Mouse (Mus musculus) macrophage (primary cell): ENCODE results near the gene Atp1b1. TPM values are rescaled to one million over a fixed set of nuclear protein-coding genes. Genes with fewer than 3 reads are reported as not detected.

Source experiments
- H3K27ac ChIP-seq: fragments of 350-480 bp; formaldehyde crosslinking; 2 replicates; pipeline ENCODE4 v1.9.0; 2021
- H3K36me3 ChIP-seq: fragments of 350-480 bp; formaldehyde crosslinking; 2 replicates; pipeline ENCODE4 v1.9.0; 2021; ENCODE audit errors: inconsistent target
- H3K4me3 ChIP-seq: fragments of 350-480 bp; formaldehyde crosslinking; 2 replicates; pipeline ENCODE4 v1.9.0; 2021; ENCODE audit errors: inconsistent target
- H3K79me2 ChIP-seq: fragments of 350-480 bp; formaldehyde crosslinking; 2 replicates; pipeline ENCODE4 v1.9.0; 2021; ENCODE audit errors: inconsistent target
- WGBS: methylation state at CpG from one replicate; pipeline ENCODE4 v1.1.7; 2026; ENCODE audit warnings: inconsistent platforms; ENCODE audit not compliant: missing documents; 5-methylcytosine and 5-hydroxymethylcytosine counted together
- polyA plus RNA-seq: library from polyadenylated mRNA; stranded (reverse); fragments of 250-400 nt; gene quantifications from 3 replicates; pipeline ENCODE4 v1.2.4, GENCODE M21; 2018; ENCODE audit warnings: inconsistent platforms
- total RNA-seq, 78 experiments: library from RNA; depleted of rRNA; stranded (reverse); fragments of 250-400 nt; gene quantifications; 1 replicate in 9 of 78; 2 replicates in 24 of 78; 3 replicates in 43 of 78; 4 replicates in 2 of 78; pipeline ENCODE4 v1.2.4; 2018; ENCODE audit warnings: inconsistent platforms in 56 of 78

Gene Atp1b1
- total RNA-seq (2018; cell fraction: chromatin; rRNA removed): 1 to 10 TPM in 1 of 26 experiments, under 1 TPM in 1, not detected in 24; 0.33 to 2.6 TPM
- under 1 TPM in 19 of 26 experiments, not detected in 7; 0.10 to 0.69 (median 0.23) TPM for total RNA-seq (2018; cell fraction: cytosol; rRNA removed)
- total RNA-seq (2018; cell fraction: nucleus; rRNA removed): 1 to 10 TPM in 1 of 26 experiments, under 1 TPM in 10, not detected in 15; 0.22 to 1.0 (median 0.55) TPM
- polyA plus RNA-seq: 0.13 to 1.1 TPM (median 0.19 TPM) in 3 replicates

GRCm38 (mm10) chr1:164458245-164458613 is at the start of gene Atp1b1:
TSS of gene Atp1b1 (minus strand) at chr1:164458355.
- no peak within 1 kb of the TSS for H3K27ac ChIP-seq

GRCm38 (mm10) chr1:164505096-164505495 is 46.9 kb upstream of the Atp1b1 start:
- H3K4me3 ChIP-seq: no peak overlapping the region
- WGBS: 78% methylated on average over 3 of the region's 3 CpGs
- H3K79me2 ChIP-seq: no peaks in the 10 kb centered on the region
- H3K27ac ChIP-seq: no peak overlapping the region
- H3K36me3 ChIP-seq: no peaks in the 10 kb centered on the region

More at GRCm38 (mm10) chr1:164458245-164458613, at the start of gene Atp1b1:
- WGBS: 2% methylated on average over 33 of the region's 35 CpGs
- Histone ChIP-seq H3K79me2 (no peaks in the 10 kb centered on the region), H3K4me3 (no peak within 1 kb of the TSS), H3K36me3 (no peaks in the 10 kb centered on the region)

- H3K79me2 ChIP-seq: no peaks in the 10 kb centered on the region
- 70% methylated on average over 8 of the region's 8 CpGs for WGBS
- no peak overlapping the region for H3K4me3 ChIP-seq
- no peak overlapping the region for H3K27ac ChIP-seq
- no peaks in the 10 kb centered on the region for H3K36me3 ChIP-seq
These were observed 45.1 kb upstream of the Atp1b1 start for GRCm38 (mm10) chr1:164503140-164503730.

- no peaks in the 10 kb centered on the region for H3K79me2 ChIP-seq
- no peaks in the 10 kb centered on the region for H3K36me3 ChIP-seq
- no peak overlapping the region for H3K27ac ChIP-seq
- 93% methylated on average over 7 of the region's 7 CpGs for WGBS
- H3K4me3 ChIP-seq: no peak overlapping the region
These were observed 44.1 kb upstream of the Atp1b1 start for GRCm38 (mm10) chr1:164502231-164502630.

- 88% methylated on average over 7 of the region's 8 CpGs for whole genome bisulfite sequencing
- H3K36me3 ChIP-seq: no peaks in the 10 kb centered on the region
- no peak overlapping the region for H3K27ac ChIP-seq
- no peaks in the 10 kb centered on the region for H3K79me2 ChIP-seq
- no peak overlapping the region for H3K4me3 ChIP-seq
These were observed 36.8 kb upstream of the Atp1b1 start for GRCm38 (mm10) chr1:164494741-164495512.

- Histone ChIP-seq H3K27ac (no peak overlapping the region), H3K36me3 (no peaks in the 10 kb centered on the region), H3K4me3 (no peak overlapping the region), H3K79me2 (no peaks in the 10 kb centered on the region)
- WGBS: 95% methylated on average over 4 of the region's 4 CpGs
These were observed 36.1 kb upstream of the Atp1b1 start for GRCm38 (mm10) chr1:164494215-164494614.

- no peaks in the 10 kb centered on the region for H3K36me3 ChIP-seq
- H3K79me2 ChIP-seq: no peaks in the 10 kb centered on the region
- 79% methylated on average over 8 of the region's 8 CpGs for WGBS
- no peak overlapping the region for H3K27ac ChIP-seq
- no peak overlapping the region for H3K4me3 ChIP-seq
These were observed 35.0 kb upstream of the Atp1b1 start for GRCm38 (mm10) chr1:164493042-164493705.

GRCm38 (mm10) chr1:164492476-164492875 is 34.3 kb upstream of the Atp1b1 start:
- Histone ChIP-seq H3K4me3 (no peak overlapping the region), H3K36me3 (no peaks in the 10 kb centered on the region), H3K27ac (no peak overlapping the region), H3K79me2 (no peaks in the 10 kb centered on the region)
- WGBS: 94% methylated on average over 3 of the region's 3 CpGs

- WGBS: 84% methylated on average over 3 of the region's 3 CpGs
- Histone ChIP-seq H3K36me3 (no peaks in the 10 kb centered on the region), H3K79me2 (no peaks in the 10 kb centered on the region), H3K4me3 (no peak overlapping the region), H3K27ac (no peak overlapping the region)
These were observed 31.9 kb upstream of the Atp1b1 start for GRCm38 (mm10) chr1:164489961-164490594.

GRCm38 (mm10) chr1:164483728-164484127 is 25.6 kb upstream of the Atp1b1 start:
- no peak overlapping the region for H3K27ac ChIP-seq
- no peak overlapping the region for H3K4me3 ChIP-seq
- no peaks in the 10 kb centered on the region for H3K79me2 ChIP-seq
- H3K36me3 ChIP-seq: no peaks in the 10 kb centered on the region

- no peaks in the 10 kb centered on the region for H3K36me3 ChIP-seq
- 85% methylated on average over 3 of the region's 3 CpGs for WGBS
- H3K4me3 ChIP-seq: no peak overlapping the region
- H3K27ac ChIP-seq: no peak overlapping the region
- no peaks in the 10 kb centered on the region for H3K79me2 ChIP-seq
These were observed 24.7 kb upstream of the Atp1b1 start for GRCm38 (mm10) chr1:164482833-164483232.

- H3K79me2 ChIP-seq: no peaks in the 10 kb centered on the region
- WGBS: 77% methylated on average over 9 of the region's 9 CpGs
- H3K36me3 ChIP-seq: no peaks in the 10 kb centered on the region
- H3K27ac ChIP-seq: no peak overlapping the region
- H3K4me3 ChIP-seq: no peak overlapping the region
These were observed 23.6 kb upstream of the Atp1b1 start for GRCm38 (mm10) chr1:164481645-164482354.

- Histone ChIP-seq H3K36me3 (no peaks in the 10 kb centered on the region), H3K79me2 (no peaks in the 10 kb centered on the region), H3K27ac (no peak overlapping the region), H3K4me3 (no peak overlapping the region)
- 89% methylated on average over 5 of the region's 5 CpGs for WGBS
These were observed 22.8 kb upstream of the Atp1b1 start for GRCm38 (mm10) chr1:164480755-164481644.
